In genomic region chr15:3268247-3268646, GRCm38 (mm10) we compare ENCODE assay signal across 8 mouse cellular contexts. TPM values are rescaled to one million over a fixed set of nuclear protein-coding genes. Genes with fewer than 3 reads are reported as not detected.
DNase-seq lines count a peak whose midpoint lies in the region; ATAC-seq lines count a peak whose summit lies in the region.

Selenop (plus strand) TSS chr15:3268547.

- no peak within 1 kb of the TSS for H3K9ac ChIP-seq in kidney, embryonic 15.5 days
- H3K9ac ChIP-seq in intestine, embryonic 16.5 days (ENCODE audit: low read depth, low read length): no peak within 1 kb of the TSS

- no peak for ATAC-seq in kidney, embryonic 15.5 days (replicated peaks; ENCODE audit: low FRiP score)
- no peak for ATAC-seq in intestine, embryonic 16.5 days
- ATAC-seq in megakaryocyte-erythroid progenitor cell, adult 5-6 weeks (replicated peaks; ENCODE audit: low FRiP score, low TSS enrichment, poor library complexity, severe bottlenecking): no peak

- WGBS in kidney, embryonic 15.5 days: 86% methylated on average over 6 of the region's 6 CpGs
- WGBS in intestine, embryonic 16.5 days: 86% methylated on average over 6 of the region's 6 CpGs

- H3K4me3 ChIP-seq in kidney, embryonic 15.5 days (replicated peaks): no peak within 1 kb of the TSS
- H3K4me3 ChIP-seq in intestine, embryonic 16.5 days (ENCODE audit: low read length): no peak within 1 kb of the TSS

- H3K4me1 ChIP-seq in kidney, embryonic 15.5 days: peaks cover 12% of the 10 kb centered on the region
- H3K4me1 ChIP-seq in intestine, embryonic 16.5 days (ENCODE audit: control insufficient read depth, insufficient read depth, low read length): peaks cover 11% of the 10 kb centered on the region

- DNase-seq in kidney, adult 8-10 months: no peak
- peak; percentile 51 for DNase-seq in brain, adult 2 months (ENCODE audit: low read depth, low spot score)
- DNase-seq in gonadal fat pad, adult 2 months (ENCODE audit: low read depth): no peak
- DNase-seq in urinary bladder, postnatal 14 days (ENCODE audit: low spot score): no peak
- DNase-seq in right cerebral cortex, postnatal 4 days: no peak

- no peaks in the 10 kb centered on the region for H3K27me3 ChIP-seq in kidney, embryonic 15.5 days
- H3K27me3 ChIP-seq in intestine, embryonic 16.5 days (replicated peaks; ENCODE audit: control insufficient read depth, insufficient read depth, low read length): no peaks in the 10 kb centered on the region

- H3K27ac ChIP-seq in kidney, embryonic 15.5 days: peak within 1 kb of the TSS; percentile 96
- 0 out of 2 replicates have a peak within 1 kb of the TSS, but pooled peaks have one; percentile 85 for H3K27ac ChIP-seq in intestine, embryonic 16.5 days (ENCODE audit: low read length)

- H3K4me2 ChIP-seq in kidney, embryonic 15.5 days: no peak within 1 kb of the TSS
- no peak within 1 kb of the TSS for H3K4me2 ChIP-seq in intestine, embryonic 16.5 days (ENCODE audit: low read depth, low read length)

- no peaks in the 10 kb centered on the region for H3K9me3 ChIP-seq in kidney, embryonic 15.5 days (replicated peaks)
- no peaks in the 10 kb centered on the region for H3K9me3 ChIP-seq in intestine, embryonic 16.5 days (ENCODE audit: control insufficient read depth, low read length)

- no peaks in the 10 kb centered on the region for H3K36me3 ChIP-seq in kidney, embryonic 15.5 days
- H3K36me3 ChIP-seq in intestine, embryonic 16.5 days (ENCODE audit: control insufficient read depth, insufficient read depth, low read length): no peaks in the 10 kb centered on the region

RNA-seq across cellular contexts. Expression of gene Selenop, which starts in this region (rescaled TPM):
- 134 and 147 TPM in 2 replicates for polyA plus RNA-seq in kidney, embryonic 15.5 days (2015; fragmentation: Nextera tagmentation; extraction: Ambion mirVana)
- 300 and 304 TPM in 2 replicates for polyA plus RNA-seq in gonadal fat pad, adult 2 months (2012; rRNA removed)
- polyA plus RNA-seq in intestine, embryonic 16.5 days (2015; fragmentation: Nextera tagmentation; extraction: Ambion mirVana): 512 and 640 TPM in 2 replicates
- total RNA-seq in megakaryocyte-erythroid progenitor cell, adult 5-6 weeks (2014; fragmentation: Nextera tagmentation): 26.1 and 44.4 TPM in 2 replicates
- 36.1 and 62.1 TPM in 2 replicates for total RNA-seq in megakaryocyte-erythroid progenitor cell, adult 5-6 weeks (2017)
